Comparison of ENCODE assay signal across 9 mouse cellular contexts in the genomic region with DNA sequence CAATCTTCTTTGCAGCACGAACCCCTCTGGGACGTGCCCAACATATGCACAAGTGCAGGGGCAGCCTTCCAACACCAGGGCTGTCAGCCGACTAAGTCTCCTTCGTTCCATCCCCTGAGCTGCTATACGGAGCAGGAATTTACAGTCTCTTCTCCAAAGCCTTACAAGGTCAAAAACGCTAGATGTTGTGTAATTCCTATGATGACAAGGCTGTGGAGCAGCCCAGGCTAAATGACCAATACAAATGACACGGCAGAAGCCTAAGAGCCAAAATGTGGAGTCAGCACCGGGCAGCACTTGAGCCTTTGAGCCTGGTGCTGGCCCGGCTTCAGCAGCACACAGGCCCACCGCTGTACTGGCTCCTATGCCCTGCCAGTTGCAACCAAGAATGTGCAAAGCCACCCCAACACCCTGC. TPM values are rescaled to one million over a fixed set of nuclear protein-coding genes. Genes with fewer than 3 reads are reported as not detected.
A peak's percentile ranks its signal among the peaks of the same experiment; 100 is the strongest.
DNase-seq lines count a peak whose midpoint lies in the region; ATAC-seq and TF ChIP-seq lines count a peak whose summit lies in the region.
"Had no signal": no experiment of that assay in that cellular context is flagged by ENCODE, and none has a peak within 500 bp of the region (broad histone marks: within the 10 kb centered on the region; RNA-seq: fewer than 3 reads in every experiment).

No protein-coding gene starts in this region.

- no peaks in the 10 kb centered on the region for H3K9me3 ChIP-seq in kidney, embryonic 16.5 days (ENCODE audit: low read length)
- H3K9me3 ChIP-seq: embryonic facial prominence, embryonic 12.5 days had no signal

- no peaks in the 10 kb centered on the region for H3K36me3 ChIP-seq in kidney, embryonic 16.5 days (ENCODE audit: insufficient read depth, low read length)
- H3K36me3 ChIP-seq in small intestine, adult 2 months (ENCODE audit: control insufficient read depth, insufficient read depth, low read length) = no peaks in the 10 kb centered on the region
- H3K36me3 ChIP-seq: embryonic facial prominence, embryonic 12.5 days had no signal

- no peaks in the 10 kb centered on the region for H3K27me3 ChIP-seq in Patski
- H3K27me3 ChIP-seq in kidney, embryonic 16.5 days (ENCODE audit: insufficient read depth, low read length) = no peaks in the 10 kb centered on the region
- H3K27me3 ChIP-seq in small intestine, adult 2 months (ENCODE audit: control insufficient read depth, insufficient read depth, low read length) = no peaks in the 10 kb centered on the region
- H3K27me3 ChIP-seq: embryonic facial prominence, embryonic 12.5 days had no signal

- H3K9ac ChIP-seq in kidney, embryonic 16.5 days (replicated peaks; ENCODE audit: low read length) = no peak overlapping the region
- H3K9ac ChIP-seq: embryonic facial prominence, embryonic 12.5 days had no signal

- no peak for TF ChIP-seq POLR2A in small intestine, adult 2 months (IDR thresholded peaks at IDR 0.05; ENCODE audit: low read depth, low read length)

- peak; percentile 51 for ATAC-seq in frontal cortex, adult (ENCODE audit: low TSS enrichment)
- ATAC-seq in Patski = peak; percentile 31
- ATAC-seq in kidney, embryonic 16.5 days (ENCODE audit: low FRiP score, low TSS enrichment) = peak; percentile 35

- in situ Hi-C loops in Patski (cut with MboI; ENCODE audit: low pct_unique_long_range_greater_than_20kb) = no loop called here

- H3K4me2 ChIP-seq in kidney, embryonic 16.5 days (replicated peaks; ENCODE audit: low read depth, low read length) = no peak overlapping the region
- H3K4me2 ChIP-seq: embryonic facial prominence, embryonic 12.5 days had no signal

- no peak overlapping the region for H3K4me3 ChIP-seq in kidney, embryonic 16.5 days (ENCODE audit: low read length)
- H3K4me3 ChIP-seq in small intestine, adult 2 months (ENCODE audit: low read depth, low read length) = no peak overlapping the region
- H3K4me3 ChIP-seq: embryonic facial prominence, embryonic 12.5 days had no signal

- TF ChIP-seq CTCF in Patski (IDR thresholded peaks at IDR 0.05) = no peak
- TF ChIP-seq CTCF in small intestine, adult 2 months (IDR thresholded peaks at IDR 0.05; ENCODE audit: extremely low read depth, insufficient read length, insufficient replicate concordance, low read depth, low read length) = no peak

- DNase-seq in frontal cortex, postnatal 25 days (ENCODE audit: low spot score in 2 of 2) = no peak
- DNase-seq in Patski (ENCODE audit: low read depth, low spot score) = no peak
- peak; percentile 44 for DNase-seq in gastrocnemius, postnatal 25 days
- no peak for DNase-seq in spleen, adult 18-20 months
- no peak for DNase-seq in layer of hippocampus, postnatal 25 days (ENCODE audit: extremely low spot score in 1 of 2, low spot score in 1 of 2)

- WGBS in kidney, embryonic 16.5 days = 66% methylated on average over 10 of the region's 10 CpGs
- WGBS in small intestine, adult 2 months = 61% methylated on average over 10 of the region's 10 CpGs

- H3K27ac ChIP-seq in kidney, embryonic 16.5 days (ENCODE audit: low read length) = peak overlapping the region; percentile 27; the same call in 1 of the 2 replicates
- H3K27ac ChIP-seq in small intestine, adult 2 months (ENCODE audit: insufficient read depth, low read depth, low read length) = peak overlapping the region; percentile 95
- H3K27ac ChIP-seq: embryonic facial prominence, embryonic 12.5 days had no signal

- POLR2A ChIA-PET in Patski (lab: Charles Lee) = no interaction called here

- H3K4me1 ChIP-seq in kidney, embryonic 16.5 days (ENCODE audit: insufficient read depth, low read length) = peaks cover 12% of the 10 kb centered on the region
- H3K4me1 ChIP-seq in small intestine, adult 2 months (ENCODE audit: control insufficient read depth, insufficient read depth, insufficient read length, low read length) = peaks cover 32% of the 10 kb centered on the region

- CTCF ChIA-PET in Patski (lab: Charles Lee) = interaction anchor here (1.0 kb wide), 1 partner anchor 13 kb away, joined by 3 read pairs; no protein-coding TSS in a partner anchor

RNA-seq across cellular contexts. Expression of a gene that starts 35.4 kb away (rescaled TPM):
- 68.9 TPM for polyA plus RNA-seq in Patski (2021)
- total RNA-seq in gastrocnemius, postnatal 25 days (2021) = 100 to 1,000 TPM; 124 to 147 TPM
- polyA plus RNA-seq in kidney, embryonic 16.5 days (2015; fragmentation: Nextera tagmentation; extraction: Ambion mirVana) = 60.1 and 63.1 TPM in 2 replicates
- polyA plus RNA-seq in small intestine, adult 2 months (2012; rRNA removed) = 8.8 and 13.2 TPM in 2 replicates
- total RNA-seq in layer of hippocampus, postnatal 25 days (2021) = 100 to 1,000 TPM; 185 to 208 TPM
